Mouse (Mus musculus): ENCODE data around the gene Acvr1b. TPM values are rescaled to one million over a fixed set of nuclear protein-coding genes. Genes with fewer than 3 reads are reported as not detected.
A peak's percentile ranks its signal among the peaks of the same experiment; 100 is the strongest.

The Acvr1b gene
- total and polyA plus RNA-seq, 3 experiments = under 0.01 TPM; not detected in 2

- TF ChIP-seq CTCF (IDR thresholded peaks at IDR 0.05; ENCODE audit: low read depth, low read length) (no peak), TAL1 (conservative IDR thresholded peaks at IDR 0.05; ENCODE audit: low read depth, low read length) (no peak)
- ATAC-seq (ENCODE audit: extremely low read depth, insufficient number of reproducible peaks, low FRiP score, poor library complexity, severe bottlenecking) (no peak), DNase-seq (ENCODE audit: low spot score) (no peak)
- H3K36me3 ChIP-seq (replicated peaks) = no peaks in the 10 kb centered on the region
- H3K4me1 ChIP-seq (ENCODE audit: insufficient read depth, low read depth, low read length) = no peaks in the 10 kb centered on the region
- H3K9me3 ChIP-seq (replicated peaks) = peaks cover 79% of the 10 kb centered on the region
- H3K27me3 ChIP-seq (ENCODE audit: insufficient read depth, low read length) = no peaks in the 10 kb centered on the region
- no peak overlapping the region for H3K4me3 ChIP-seq (ENCODE audit: low read depth, low read length)
These were observed 29.7 kb upstream of the Acvr1b start for GRCm38 (mm10) chr15:101144176-101144575.

GRCm38 (mm10) chr15:101144779-101145178 is 29.1 kb upstream of the Acvr1b start:
- H3K36me3 ChIP-seq (replicated peaks) = no peaks in the 10 kb centered on the region
- H3K4me1 ChIP-seq (ENCODE audit: insufficient read depth, low read depth, low read length) = no peaks in the 10 kb centered on the region
- H3K9me3 ChIP-seq (replicated peaks) = peaks cover 76% of the 10 kb centered on the region
- DNase-seq (ENCODE audit: low spot score) (no peak), ATAC-seq (ENCODE audit: extremely low read depth, insufficient number of reproducible peaks, low FRiP score, poor library complexity, severe bottlenecking) (no peak)
- H3K27me3 ChIP-seq (ENCODE audit: insufficient read depth, low read length) = no peaks in the 10 kb centered on the region
- no peak overlapping the region for H3K4me3 ChIP-seq (ENCODE audit: low read depth, low read length)
- TF ChIP-seq TAL1 (conservative IDR thresholded peaks at IDR 0.05; ENCODE audit: low read depth, low read length) (no peak), POLR2AphosphoS5 (IDR thresholded peaks at IDR 0.05; ENCODE audit: insufficient replicate concordance, low read depth, low read length) (no peak), CTCF (IDR thresholded peaks at IDR 0.05; ENCODE audit: low read depth, low read length) (no peak), GATA2 (IDR thresholded peaks at IDR 0.05; ENCODE audit: borderline replicate concordance, low read depth, low read length) (no peak), GATA1 (IDR thresholded peaks at IDR 0.05; ENCODE audit: borderline replicate concordance, low read length) (no peak)

- DNase-seq (ENCODE audit: low spot score) (no peak), ATAC-seq (ENCODE audit: extremely low read depth, insufficient number of reproducible peaks, low FRiP score, poor library complexity, severe bottlenecking) (peak; percentile 48)
- Histone ChIP-seq H3K9me3 (replicated peaks) (peaks cover 71% of the 10 kb centered on the region), H3K4me1 (ENCODE audit: insufficient read depth, low read depth, low read length) (no peaks in the 10 kb centered on the region), H3K27me3 (ENCODE audit: insufficient read depth, low read length) (no peaks in the 10 kb centered on the region), H3K36me3 (replicated peaks) (no peaks in the 10 kb centered on the region), H3K4me3 (ENCODE audit: low read depth, low read length) (peak overlapping the region; percentile 45; the same call in 1 of the 2 replicates)
- TF ChIP-seq GATA2 (IDR thresholded peaks at IDR 0.05; ENCODE audit: borderline replicate concordance, low read depth, low read length) = no peak
- no peak for TF ChIP-seq POLR2AphosphoS5 (IDR thresholded peaks at IDR 0.05; ENCODE audit: insufficient replicate concordance, low read depth, low read length)
- TF ChIP-seq TAL1 (conservative IDR thresholded peaks at IDR 0.05; ENCODE audit: low read depth, low read length) = no peak
- TF ChIP-seq CTCF (IDR thresholded peaks at IDR 0.05; ENCODE audit: low read depth, low read length) = no peak
- no peak for TF ChIP-seq GATA1 (IDR thresholded peaks at IDR 0.05; ENCODE audit: borderline replicate concordance, low read length)
These were observed 28.3 kb upstream of the Acvr1b start for GRCm38 (mm10) chr15:101145424-101146099.

GRCm38 (mm10) chr15:101146100-101146965 is 27.5 kb upstream of the Acvr1b start:
- DNase-seq (ENCODE audit: low spot score) (no peak), ATAC-seq (ENCODE audit: extremely low read depth, insufficient number of reproducible peaks, low FRiP score, poor library complexity, severe bottlenecking) (no peak)
- peaks cover 70% of the 10 kb centered on the region for H3K9me3 ChIP-seq (replicated peaks)
- no peaks in the 10 kb centered on the region for H3K4me1 ChIP-seq (ENCODE audit: insufficient read depth, low read depth, low read length)
- TF ChIP-seq CTCF (IDR thresholded peaks at IDR 0.05; ENCODE audit: low read depth, low read length) = no peak
- TF ChIP-seq GATA2 (IDR thresholded peaks at IDR 0.05; ENCODE audit: borderline replicate concordance, low read depth, low read length) = no peak
- TF ChIP-seq POLR2AphosphoS5 (IDR thresholded peaks at IDR 0.05; ENCODE audit: insufficient replicate concordance, low read depth, low read length) = no peak
- no peak for TF ChIP-seq GATA1 (IDR thresholded peaks at IDR 0.05; ENCODE audit: borderline replicate concordance, low read length)
- TF ChIP-seq TAL1 (conservative IDR thresholded peaks at IDR 0.05; ENCODE audit: low read depth, low read length) = no peak
- no peak overlapping the region for H3K4me3 ChIP-seq (ENCODE audit: low read depth, low read length)
- H3K27me3 ChIP-seq (ENCODE audit: insufficient read depth, low read length) = no peaks in the 10 kb centered on the region
- H3K36me3 ChIP-seq (replicated peaks) = no peaks in the 10 kb centered on the region

GRCm38 (mm10) chr15:101147115-101147909 is 26.6 kb upstream of the Acvr1b start:
- H3K4me3 ChIP-seq (ENCODE audit: low read depth, low read length) = no peak overlapping the region
- no peak for DNase-seq (ENCODE audit: low spot score)
- H3K4me1 ChIP-seq (ENCODE audit: insufficient read depth, low read depth, low read length) = no peaks in the 10 kb centered on the region
- H3K27me3 ChIP-seq (ENCODE audit: insufficient read depth, low read length) = no peaks in the 10 kb centered on the region
- peaks cover 74% of the 10 kb centered on the region for H3K9me3 ChIP-seq (replicated peaks)
- peak; percentile 30; the same call in 1 of the 2 replicates for ATAC-seq (ENCODE audit: extremely low read depth, insufficient number of reproducible peaks, low FRiP score, poor library complexity, severe bottlenecking)
- H3K36me3 ChIP-seq (replicated peaks) = no peaks in the 10 kb centered on the region
- TF ChIP-seq GATA1 (IDR thresholded peaks at IDR 0.05; ENCODE audit: borderline replicate concordance, low read length) (no peak), GATA2 (IDR thresholded peaks at IDR 0.05; ENCODE audit: borderline replicate concordance, low read depth, low read length) (no peak), POLR2AphosphoS5 (IDR thresholded peaks at IDR 0.05; ENCODE audit: insufficient replicate concordance, low read depth, low read length) (no peak), CTCF (IDR thresholded peaks at IDR 0.05; ENCODE audit: low read depth, low read length) (no peak), TAL1 (conservative IDR thresholded peaks at IDR 0.05; ENCODE audit: low read depth, low read length) (no peak)

- no peak for DNase-seq (ENCODE audit: low spot score)
- H3K27me3 ChIP-seq (ENCODE audit: insufficient read depth, low read length) = no peaks in the 10 kb centered on the region
- TF ChIP-seq POLR2AphosphoS5 (IDR thresholded peaks at IDR 0.05; ENCODE audit: insufficient replicate concordance, low read depth, low read length) (no peak), CTCF (IDR thresholded peaks at IDR 0.05; ENCODE audit: low read depth, low read length) (no peak), GATA1 (IDR thresholded peaks at IDR 0.05; ENCODE audit: borderline replicate concordance, low read length) (no peak), TAL1 (conservative IDR thresholded peaks at IDR 0.05; ENCODE audit: low read depth, low read length) (no peak)
- H3K4me1 ChIP-seq (ENCODE audit: insufficient read depth, low read depth, low read length) = no peaks in the 10 kb centered on the region
- no peak overlapping the region for H3K4me3 ChIP-seq (ENCODE audit: low read depth, low read length)
- no peak for ATAC-seq (ENCODE audit: extremely low read depth, insufficient number of reproducible peaks, low FRiP score, poor library complexity, severe bottlenecking)
- no peaks in the 10 kb centered on the region for H3K36me3 ChIP-seq (replicated peaks)
- peaks cover 69% of the 10 kb centered on the region for H3K9me3 ChIP-seq (replicated peaks)
These were observed 26.0 kb upstream of the Acvr1b start for GRCm38 (mm10) chr15:101147910-101148273.
